Mouse (Mus musculus) regulatory T cell (primary cell): ENCODE results near the gene Lrit2.

Experiments used
- in situ Hi-C: fragments of 300-600 bp; cut with MboI, MseI; formaldehyde crosslinking; loops from one replicate; pipeline ENCODE4 v1.15.1; 2025; ENCODE audit warnings: high pct_unique_total_duplicates

Gene Lrit2

GRCm38 (mm10) chr14:37067629-37068028 is at the start of gene Lrit2:
Gene Lrit2, plus strand, starts transcription at chr14:37067929.
- in situ Hi-C loops: no loop called here

- in situ Hi-C loops: no loop called here
These were observed 40.3 kb upstream of the Lrit2 start for GRCm38 (mm10) chr14:37027248-37027933.

- in situ Hi-C loops: no loop called here
These were observed 39.8 kb upstream of the Lrit2 start for GRCm38 (mm10) chr14:37027951-37028350.

- in situ Hi-C loops: no loop called here
These were observed 39.2 kb upstream of the Lrit2 start for GRCm38 (mm10) chr14:37028555-37028954.

GRCm38 (mm10) chr14:37032481-37033104 is 35.1 kb upstream of the Lrit2 start:
- in situ Hi-C loops: no loop called here

- in situ Hi-C loops: no loop called here
These were observed 34.5 kb upstream of the Lrit2 start for GRCm38 (mm10) chr14:37033241-37033640.

GRCm38 (mm10) chr14:37034432-37034831 is 33.3 kb upstream of the Lrit2 start:
- in situ Hi-C loops: no loop called here

- in situ Hi-C loops: no loop called here
These were observed 18.8 kb upstream of the Lrit2 start, which contains the start of gene Rgr for GRCm38 (mm10) chr14:37048914-37049410. Gene Rgr, minus strand, starts transcription at chr14:37048964.

GRCm38 (mm10) chr14:37064849-37065248 is 2.9 kb upstream of the Lrit2 start:
- in situ Hi-C loops: no loop called here

- in situ Hi-C loops: no loop called here
These were observed 1.1 kb upstream of the Lrit2 start for GRCm38 (mm10) chr14:37066636-37067035.

GRCm38 (mm10) chr14:37068516-37068915 is 787 bp downstream of the Lrit2 start:
- in situ Hi-C loops: no loop called here

GRCm38 (mm10) chr14:37080724-37081123 is 13.0 kb downstream of the Lrit2 start:
- in situ Hi-C loops: no loop called here

GRCm38 (mm10) chr14:37083755-37084154 is 16.0 kb downstream of the Lrit2 start:
- in situ Hi-C loops: no loop called here

GRCm38 (mm10) chr14:37094436-37094835 is 26.7 kb downstream of the Lrit2 start:
- in situ Hi-C loops: no loop called here

- in situ Hi-C loops: no loop called here
These were observed 27.8 kb downstream of the Lrit2 start for GRCm38 (mm10) chr14:37095556-37095955.

GRCm38 (mm10) chr14:37097956-37098530 is 30.3 kb downstream of the Lrit2 start, which contains the start of gene Cdhr1:
Gene Cdhr1, minus strand, starts transcription at chr14:37098347.
- in situ Hi-C loops: no loop called here

GRCm38 (mm10) chr14:37101531-37101930 is 33.8 kb downstream of the Lrit2 start:
- in situ Hi-C loops: no loop called here

GRCm38 (mm10) chr14:37102484-37102883 is 34.8 kb downstream of the Lrit2 start:
- in situ Hi-C loops: no loop called here

- in situ Hi-C loops: no loop called here
These were observed 37.0 kb downstream of the Lrit2 start for GRCm38 (mm10) chr14:37104747-37105146.

GRCm38 (mm10) chr14:37105846-37106245 is 38.1 kb downstream of the Lrit2 start:
- in situ Hi-C loops: no loop called here

- in situ Hi-C loops: no loop called here
These were observed 41.7 kb downstream of the Lrit2 start for GRCm38 (mm10) chr14:37109460-37109859.

GRCm38 (mm10) chr14:37109975-37110374 is 42.2 kb downstream of the Lrit2 start:
- in situ Hi-C loops: no loop called here

GRCm38 (mm10) chr14:37110456-37110855 is 42.7 kb downstream of the Lrit2 start:
- in situ Hi-C loops: no loop called here
